Mouse (Mus musculus) CH12.LX (cell line): ENCODE measurements at regions not wholly inside any gene's neighbourhood (a gene's known extent, or its start where the extent isn't known, plus 50 kb on each side); places are given as distances from the start of the nearest gene placed in this dataset.

Experiments used
- DNase-seq: peaks from one replicate; pipeline ENCODE4 v3.0.0-alpha.2; 2013; ENCODE audit errors: extremely low read depth
- H3K27ac ChIP-seq: 2 replicates; pipeline ENCODE4 v1.5.1; 2012; ENCODE audit warnings: low read depth, mild to moderate bottlenecking, control low read depth, moderate library complexity; ENCODE audit not compliant: insufficient read depth
- H3K27me3 ChIP-seq: replicated peaks from 2 replicates; pipeline ENCODE3; 2012; ENCODE audit warnings: inconsistent platforms
- H3K36me3 ChIP-seq, 2 experiments: replicated peaks in 1 of 2; 2 replicates each; pipeline versions ENCODE3 to v1.6.1; 2012; ENCODE audit warnings: inconsistent platforms in 1 of 2, low read length in 1 of 2, mild to moderate bottlenecking in 1 of 2, mixed read lengths in 1 of 2, moderate library complexity in 1 of 2; ENCODE audit not compliant: control insufficient read depth in 1 of 2, insufficient read depth in 1 of 2
- H3K4me1 ChIP-seq, 2 experiments: 2 replicates each; pipeline ENCODE4 v1.6.1; 2012; ENCODE audit warnings: inconsistent platforms in 1 of 2, moderate library complexity in 1 of 2; ENCODE audit not compliant: insufficient read depth in 2 of 2, control insufficient read depth in 1 of 2
- H3K4me2 ChIP-seq: 2 replicates; pipeline ENCODE4 v1.6.1; 2012; ENCODE audit warnings: low read depth, mild to moderate bottlenecking, control low read depth; ENCODE audit not compliant: poor library complexity, insufficient read depth, severe bottlenecking
- H3K4me3 ChIP-seq, 3 experiments: fragments of 150-350 bp in 1 of 3; sonication (generic) in 1 of 3; replicated peaks in 1 of 3; 2 replicates each; pipeline versions ENCODE3 to v1.5.1; 2011 to 2012; ENCODE audit warnings: low read depth in 2 of 3, low read length in 2 of 3, mild to moderate bottlenecking in 2 of 3, moderate library complexity in 2 of 3, control low read depth in 1 of 3, improper control_type of control experiment in 1 of 3, inconsistent platforms in 1 of 3, mixed read lengths in 1 of 3; ENCODE audit not compliant: poor library complexity in 1 of 3
- H3K79me2 ChIP-seq: replicated peaks from 2 replicates; pipeline ENCODE4 v1.6.1; 2012; ENCODE audit warnings: mild to moderate bottlenecking, moderate library complexity; ENCODE audit not compliant: control insufficient read depth, poor library complexity, insufficient read depth, severe bottlenecking; ENCODE audit errors: extremely low read depth
- H3K9ac ChIP-seq: 2 replicates; pipeline ENCODE4 v1.6.1; 2012; ENCODE audit warnings: low read depth, mild to moderate bottlenecking, control low read depth, moderate library complexity; ENCODE audit not compliant: insufficient read depth
- H3K9me3 ChIP-seq: replicated peaks from 2 replicates; pipeline ENCODE3; 2012; ENCODE audit warnings: low read length, inconsistent platforms, mixed read lengths
- CHD1 ChIP-seq: IDR thresholded peaks from 2 replicates; pipeline ENCODE4 v1.6.1; 2012; ENCODE audit warnings: low read depth, low read length, improper control_type of control experiment, inconsistent platforms
- E2F4 ChIP-seq: IDR thresholded peaks from 2 replicates; pipeline ENCODE4 v1.6.1; 2011; ENCODE audit warnings: low read depth, low read length, improper control_type of control experiment; ENCODE audit not compliant: insufficient replicate concordance
- ELF1 ChIP-seq: IDR thresholded peaks from 2 replicates; pipeline ENCODE4 v1.6.1; 2014; ENCODE audit warnings: low read depth, mild to moderate bottlenecking, inconsistent platforms, low read length, improper control_type of control experiment
- EP300 ChIP-seq: IDR thresholded peaks from 2 replicates; pipeline ENCODE4 v1.6.1; 2011; ENCODE audit warnings: low read length, improper control_type of control experiment
- GABPA ChIP-seq: IDR thresholded peaks from 2 replicates; pipeline ENCODE4 v1.6.1; 2012; ENCODE audit warnings: low read depth, low read length, improper control_type of control experiment, inconsistent platforms; ENCODE audit not compliant: insufficient replicate concordance
- HCFC1 ChIP-seq: IDR thresholded peaks from 2 replicates; pipeline ENCODE4 v1.6.1; 2012; ENCODE audit warnings: low read depth, mild to moderate bottlenecking, inconsistent platforms, low read length, improper control_type of control experiment
- JUN ChIP-seq: IDR thresholded peaks from 2 replicates; pipeline ENCODE4 v1.6.1; 2011; ENCODE audit warnings: low read depth, mild to moderate bottlenecking, low read length, improper control_type of control experiment, moderate library complexity; ENCODE audit not compliant: insufficient read depth
- KAT2A ChIP-seq: IDR thresholded peaks from 2 replicates; pipeline ENCODE4 v1.6.1; 2012; ENCODE audit warnings: low read length, improper control_type of control experiment, inconsistent platforms; ENCODE audit not compliant: insufficient replicate concordance
- MAFK ChIP-seq: IDR thresholded peaks from 2 replicates; pipeline ENCODE4 v1.6.1; 2011; ENCODE audit warnings: low read length, improper control_type of control experiment; ENCODE audit not compliant: insufficient replicate concordance
- MEF2A ChIP-seq: IDR thresholded peaks from 2 replicates; pipeline ENCODE4 v1.6.1; 2014; ENCODE audit warnings: low read depth, mild to moderate bottlenecking, inconsistent platforms, low read length, improper control_type of control experiment, borderline replicate concordance
- MYC ChIP-seq: IDR thresholded peaks from 2 replicates; pipeline ENCODE4 v1.6.1; 2011; ENCODE audit warnings: low read depth, mild to moderate bottlenecking, improper control_type of control experiment, low read length
- NELFE ChIP-seq: IDR thresholded peaks from 2 replicates; pipeline ENCODE4 v1.6.1; 2011; ENCODE audit warnings: low read depth, low read length, improper control_type of control experiment
- NRF1 ChIP-seq: IDR thresholded peaks from 2 replicates; pipeline ENCODE4 v1.6.1; 2014; ENCODE audit warnings: low read depth, mild to moderate bottlenecking, inconsistent platforms, low read length, improper control_type of control experiment, moderate library complexity
- PAX5 ChIP-seq: IDR thresholded peaks from 2 replicates; pipeline ENCODE4 v1.6.1; 2012; ENCODE audit warnings: low read length, inconsistent platforms, mixed read lengths
- POLR2AphosphoS2 ChIP-seq: IDR thresholded peaks from 2 replicates; pipeline ENCODE4 v1.6.1; 2011; ENCODE audit warnings: low read depth, low read length, improper control_type of control experiment
- RAD21 ChIP-seq: IDR thresholded peaks from 2 replicates; pipeline ENCODE4 v1.6.1; 2011; ENCODE audit warnings: low read depth, mild to moderate bottlenecking, low read length, improper control_type of control experiment, moderate library complexity
- SIN3A ChIP-seq: IDR thresholded peaks from 2 replicates; pipeline ENCODE4 v1.6.1; 2012; ENCODE audit warnings: low read length, improper control_type of control experiment, inconsistent platforms
- SMC3 ChIP-seq: IDR thresholded peaks from 2 replicates; pipeline ENCODE4 v1.6.1; 2011; ENCODE audit warnings: low read depth, low read length, improper control_type of control experiment
- TCF12 ChIP-seq: IDR thresholded peaks from 2 replicates; pipeline ENCODE4 v1.6.1; 2014; ENCODE audit warnings: low read depth, mild to moderate bottlenecking, inconsistent platforms, low read length, improper control_type of control experiment
- USF1 ChIP-seq: IDR thresholded peaks from 2 replicates; pipeline ENCODE4 v1.6.1; 2014; ENCODE audit warnings: low read depth, mild to moderate bottlenecking, inconsistent platforms, low read length, improper control_type of control experiment
- USF2 ChIP-seq: conservative IDR thresholded peaks from 2 replicates; pipeline ENCODE4 v1.6.1; 2011; ENCODE audit warnings: low read depth, low read length, improper control_type of control experiment
- ZKSCAN1 ChIP-seq: IDR thresholded peaks from 2 replicates; pipeline ENCODE4 v1.6.1; 2012; ENCODE audit warnings: low read depth, inconsistent platforms, low read length, improper control_type of control experiment, borderline replicate concordance
- dilution Hi-C: fragments of 300-500 bp; cut with MboI; formaldehyde crosslinking; loops from 2 replicates; pipeline ENCODE4 v1.14.3; 2020; ENCODE audit warnings: low sequenced_read_pairs; ENCODE audit not compliant: extremely low pct_unique_long_range_greater_than_20kb, extremely low pct_ligation_motif_present
- in situ Hi-C: fragments of 300-500 bp; cut with MboI; formaldehyde crosslinking; loops from 3 replicates; pipeline ENCODE4 v1.14.3; 2019; ENCODE audit warnings: low sequenced_read_pairs, low pct_ligation_motif_present, low pct_unique_long_range_greater_than_20kb, mixed read lengths

- in situ Hi-C loops (no loop called here), dilution Hi-C loops (no loop called here)
- no peak for DNase-seq
- H3K9ac ChIP-seq = no peak overlapping the region
- peaks cover 0 to 6% of the 10 kb centered on the region in 2 experiments; a peak in 2 of 4 replicates for H3K4me1 ChIP-seq
- no peak overlapping the region for H3K27ac ChIP-seq
- no peaks in the 10 kb centered on the region for H3K36me3 ChIP-seq
- no peaks in the 10 kb centered on the region for H3K27me3 ChIP-seq
- H3K79me2 ChIP-seq = no peaks in the 10 kb centered on the region
- no peaks in the 10 kb centered on the region for H3K9me3 ChIP-seq
- H3K4me3 ChIP-seq = no peak overlapping the region
- TF ChIP-seq USF1 (no peak), GABPA (no peak), SIN3A (no peak), ELF1 (no peak), SMC3 (no peak), TCF12 (no peak), USF2 (no peak)
- TF ChIP-seq, all 38 proteins: peak for 0
- H3K4me2 ChIP-seq = no peak overlapping the region
These were observed 148.1 kb upstream of the Pik3r1 start for GRCm38 (mm10) chr13:101915948-101916594.

GRCm38 (mm10) chr13:101916876-101917275, 148.9 kb upstream of the Pik3r1 start:
- TF ChIP-seq RAD21 (no peak), E2F4 (no peak)
- Histone ChIP-seq H3K36me3 (no peaks in the 10 kb centered on the region), H3K27ac (no peak overlapping the region), H3K9me3 (no peaks in the 10 kb centered on the region), H3K9ac (no peak overlapping the region), H3K4me2 (no peak overlapping the region), H3K27me3 (no peaks in the 10 kb centered on the region), H3K4me1 (peaks cover 0 to 6% of the 10 kb centered on the region in 2 experiments; a peak in 2 of 4 replicates), H3K4me3 (no peak overlapping the region), H3K79me2 (no peaks in the 10 kb centered on the region)
- no peak for DNase-seq
- in situ Hi-C loops = no loop called here
- dilution Hi-C loops = no loop called here

DNA sequence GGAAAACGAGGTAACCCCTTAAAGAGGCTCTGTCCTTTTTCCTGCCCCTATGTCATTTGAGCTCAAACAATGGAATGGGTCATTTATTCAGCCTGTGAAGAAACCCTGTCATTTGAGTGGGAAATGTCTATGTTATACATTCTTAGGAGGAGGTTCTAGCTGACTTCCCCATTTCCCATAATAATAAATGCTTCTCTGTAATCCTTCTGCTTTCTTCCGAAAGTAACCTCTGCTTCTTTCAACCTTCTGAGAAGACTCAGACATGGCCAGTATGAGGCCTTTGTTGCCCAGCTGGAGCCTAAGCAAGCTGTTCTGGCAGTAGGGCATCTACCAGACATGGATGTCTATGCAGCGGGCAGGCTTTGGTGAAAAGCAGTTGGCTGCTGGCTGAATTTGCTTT, 150.2 kb upstream of the Pik3r1 start:
- DNase-seq = no peak
- no peak overlapping the region for H3K27ac ChIP-seq
- H3K9me3 ChIP-seq = no peaks in the 10 kb centered on the region
- in situ Hi-C loops = no loop called here
- H3K27me3 ChIP-seq = no peaks in the 10 kb centered on the region
- peaks cover 0 to 6% of the 10 kb centered on the region in 2 experiments; a peak in 2 of 4 replicates for H3K4me1 ChIP-seq
- H3K79me2 ChIP-seq = no peaks in the 10 kb centered on the region
- no peak overlapping the region for H3K9ac ChIP-seq
- no peak overlapping the region for H3K4me3 ChIP-seq
- no peak for TF ChIP-seq NRF1
- no peak for TF ChIP-seq EP300
- TF ChIP-seq RAD21 = no peak
- no peak for TF ChIP-seq GABPA
- no peak for TF ChIP-seq TCF12
- no peak for TF ChIP-seq ELF1
- TF ChIP-seq KAT2A = no peak
- no peak for TF ChIP-seq NELFE
- TF ChIP-seq MAFK = no peak
- no peak for TF ChIP-seq MYC
- TF ChIP-seq PAX5 = no peak
- no peak for TF ChIP-seq MEF2A
- TF ChIP-seq HCFC1 = no peak
- no peak for TF ChIP-seq JUN
- TF ChIP-seq CHD1 = no peak
- no peak for TF ChIP-seq ZKSCAN1
- TF ChIP-seq POLR2AphosphoS2 = no peak
- no peak overlapping the region for H3K4me2 ChIP-seq
- dilution Hi-C loops = no loop called here
- H3K36me3 ChIP-seq = no peaks in the 10 kb centered on the region
